Mouse (Mus musculus) 3T3-L1 (cell line): Measurements from ENCODE around the gene Zfp583.
A peak's percentile ranks its signal among the peaks of the same experiment; 100 is the strongest.
"Not testable (repeated sequence)": the region's sequence is repeated elsewhere in the genome, so short reads cannot be mapped to it uniquely, and the experiment has no call there.

Experiments used
- DNase-seq: peaks from one replicate; pipeline ENCODE4 v3.0.0-alpha.2; 2015; ENCODE audit warnings: low read depth, low spot score

Gene Zfp583

DNA sequence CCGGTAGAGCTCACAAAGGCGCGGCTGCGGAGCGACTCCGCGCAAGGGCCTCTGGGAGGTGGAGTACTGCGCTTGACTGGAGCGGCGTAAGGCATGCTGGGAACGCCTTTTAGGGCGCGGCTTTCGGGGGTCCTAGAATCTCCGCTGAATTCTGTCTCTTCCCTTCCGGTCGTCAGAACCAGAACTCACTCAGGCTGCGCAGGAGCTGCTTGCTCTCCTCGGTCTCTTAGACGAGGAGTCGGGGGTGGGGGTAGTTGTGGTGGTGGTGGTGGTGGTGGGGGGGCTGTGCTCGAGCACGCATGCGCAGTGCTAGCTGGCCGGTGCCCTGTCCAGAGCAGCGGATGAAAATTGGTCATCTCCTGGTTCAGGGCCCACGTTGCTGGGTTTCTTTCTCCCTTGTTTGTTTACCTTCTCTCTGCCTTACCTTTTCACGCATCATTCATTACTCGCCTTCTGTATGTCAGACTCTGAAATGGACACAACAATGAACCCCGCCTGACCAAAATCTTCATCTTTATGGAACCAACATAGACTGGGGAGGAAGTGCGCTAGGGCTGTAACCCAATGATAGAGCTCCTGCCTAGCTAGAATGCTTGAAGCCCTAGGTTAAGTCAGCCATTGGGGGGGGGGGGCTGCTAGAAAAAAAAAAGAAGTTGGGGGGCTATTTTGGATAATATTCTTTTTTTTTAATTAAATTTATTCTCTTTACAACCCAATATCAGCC lies at the start of gene Zfp583:
Gene Zfp583, minus strand, starts transcription at position 53 of the 724 bp plus-strand sequence.
- DNase-seq, result peak; percentile 77

DNA sequence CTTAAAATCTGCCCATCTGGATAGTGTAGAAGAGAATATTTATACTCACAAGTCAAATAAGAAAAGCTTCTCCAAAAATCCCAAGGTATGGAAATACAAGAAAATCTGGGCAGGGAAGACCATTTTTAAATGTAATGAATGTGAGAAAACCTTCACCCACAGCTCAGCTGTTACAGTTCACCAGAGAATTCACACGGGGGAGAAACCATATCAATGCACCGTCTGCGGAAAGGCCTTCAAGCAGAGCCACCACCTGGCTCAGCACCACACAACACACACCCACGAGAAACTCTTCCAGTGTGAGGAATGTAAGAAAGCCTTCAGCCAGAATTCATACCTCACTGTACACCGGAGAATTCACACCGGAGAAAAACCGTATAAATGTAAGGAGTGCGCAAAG lies 47.4 kb upstream of the Zfp583 start:
- no peak for DNase-seq

DNA sequence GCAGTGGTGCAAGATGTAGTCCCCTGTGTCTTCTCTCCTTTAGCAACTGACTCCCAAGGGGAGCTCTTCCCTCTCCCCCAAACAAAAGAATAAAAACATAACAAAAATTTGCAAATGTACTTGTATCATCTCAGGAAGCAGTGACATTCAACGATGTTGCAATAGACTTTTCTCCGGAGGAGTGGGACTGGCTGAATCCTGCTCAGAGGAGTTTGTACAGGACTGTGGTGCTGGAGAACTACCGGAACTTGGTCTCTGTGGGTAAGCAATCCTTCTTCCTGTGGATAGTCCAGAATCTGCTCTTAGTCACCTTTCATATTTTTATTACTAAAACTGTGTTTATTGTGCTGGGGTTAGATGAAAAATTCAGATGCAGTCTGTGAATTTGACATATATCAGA lies 41.9 kb upstream of the Zfp583 start:
- DNase-seq, result no peak

DNA sequence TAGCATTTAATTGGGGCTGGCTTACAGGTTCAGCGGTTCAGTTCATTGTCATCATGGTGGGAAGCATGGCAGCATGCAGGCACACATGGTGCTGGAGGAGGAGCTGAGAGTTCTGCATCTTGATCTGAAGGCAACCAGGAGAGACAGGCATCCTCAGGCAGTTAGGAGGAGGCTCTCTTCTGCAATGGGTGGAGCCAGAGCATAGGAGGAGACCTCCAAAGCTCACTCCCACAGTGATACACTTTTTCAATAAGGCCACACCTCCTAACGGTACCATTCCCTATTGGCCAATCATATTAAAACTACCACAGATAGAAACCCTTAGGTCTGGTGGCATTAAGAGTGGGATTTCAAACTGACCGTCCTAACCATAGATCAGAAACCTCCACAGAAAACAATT lies 38.4 kb upstream of the Zfp583 start:
- no peak for DNase-seq

DNA sequence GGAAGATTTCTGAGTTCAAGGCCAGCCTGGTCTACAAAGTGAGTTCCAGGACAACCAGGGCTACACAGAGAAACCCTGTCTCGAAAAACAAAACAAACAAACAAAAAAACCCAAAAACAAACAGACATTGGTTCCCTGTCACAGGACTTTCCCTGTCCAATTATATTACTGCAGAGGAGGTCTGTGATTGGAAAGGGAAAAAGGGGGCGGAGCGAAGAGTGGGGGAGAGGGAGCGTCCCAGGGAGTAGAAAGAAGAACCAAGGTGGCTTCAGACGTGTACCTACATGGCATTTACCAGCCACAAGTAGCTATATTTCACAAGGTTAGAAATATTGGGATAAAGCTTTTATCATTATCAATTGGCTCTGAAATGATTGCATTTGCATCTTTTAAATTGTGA lies 37.1 kb upstream of the Zfp583 start:
- DNase-seq, result not testable (repeated sequence)

DNA sequence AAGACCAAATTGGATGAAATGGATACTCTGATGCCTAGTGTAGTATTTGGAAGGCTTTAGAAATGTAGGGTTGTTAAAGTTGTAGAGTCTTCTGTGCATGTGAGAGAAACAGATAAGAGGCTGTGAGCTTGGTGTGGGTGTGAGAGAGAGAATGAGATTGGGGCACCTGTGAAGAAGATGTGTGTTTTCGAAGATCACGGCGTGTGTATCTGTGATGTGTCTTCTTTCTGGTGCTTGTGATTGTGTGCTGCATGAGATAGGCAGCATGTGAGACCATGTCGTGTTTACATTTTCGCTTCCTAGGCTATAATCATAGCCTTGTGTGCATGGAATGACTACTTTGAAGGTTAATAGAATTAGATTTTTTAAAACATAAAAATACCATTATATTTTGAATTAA lies 36.1 kb upstream of the Zfp583 start:
- no peak for DNase-seq

DNA sequence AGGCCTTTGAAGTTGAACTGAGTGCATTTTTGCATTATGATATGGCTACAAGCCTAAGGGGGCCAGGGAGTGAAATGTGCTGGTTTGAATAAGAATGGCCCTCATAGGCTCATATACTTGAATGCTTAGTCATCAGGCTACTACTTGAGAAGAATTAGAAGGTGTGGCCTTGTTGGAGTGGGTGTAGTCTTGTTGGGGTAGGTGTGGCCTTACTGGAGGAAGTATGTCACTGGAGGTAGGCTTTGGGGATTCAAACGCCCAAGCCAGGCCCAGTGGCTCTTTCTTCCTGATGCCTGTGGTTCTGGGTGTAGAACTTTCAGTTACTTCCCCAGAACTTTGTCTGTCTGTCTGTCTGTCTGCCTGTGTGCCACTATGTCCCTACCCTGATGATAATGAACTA lies 33.7 kb upstream of the Zfp583 start:
- peak; percentile 61 for DNase-seq

DNA sequence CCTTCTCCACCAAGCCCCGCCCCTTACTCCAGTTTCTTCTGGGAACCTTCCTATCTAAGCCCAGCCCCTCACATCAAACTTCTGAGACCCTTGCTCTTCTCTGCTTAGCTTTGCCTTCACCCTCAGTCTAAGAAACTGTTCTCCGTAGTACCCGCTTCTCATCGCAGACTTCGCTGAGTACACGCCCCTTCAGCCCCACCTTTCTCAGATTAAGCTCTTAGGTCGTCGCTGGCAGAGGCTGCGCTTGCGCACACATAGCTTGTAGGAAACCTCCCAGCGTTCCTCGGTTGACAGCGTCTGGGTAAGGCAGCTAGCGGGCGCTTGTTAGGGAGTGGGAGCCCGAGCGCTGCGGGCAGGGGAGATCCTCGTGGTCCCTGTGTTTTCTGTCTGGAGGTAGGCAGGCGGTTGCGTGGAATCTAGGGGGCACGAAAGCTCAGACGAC lies 32.0 kb upstream of the Zfp583 start, which contains the start of gene Zfp78:
Gene Zfp78, plus strand, starts transcription at position 234 of the 442 bp plus-strand sequence.
- DNase-seq, result peak; percentile 92

DNA sequence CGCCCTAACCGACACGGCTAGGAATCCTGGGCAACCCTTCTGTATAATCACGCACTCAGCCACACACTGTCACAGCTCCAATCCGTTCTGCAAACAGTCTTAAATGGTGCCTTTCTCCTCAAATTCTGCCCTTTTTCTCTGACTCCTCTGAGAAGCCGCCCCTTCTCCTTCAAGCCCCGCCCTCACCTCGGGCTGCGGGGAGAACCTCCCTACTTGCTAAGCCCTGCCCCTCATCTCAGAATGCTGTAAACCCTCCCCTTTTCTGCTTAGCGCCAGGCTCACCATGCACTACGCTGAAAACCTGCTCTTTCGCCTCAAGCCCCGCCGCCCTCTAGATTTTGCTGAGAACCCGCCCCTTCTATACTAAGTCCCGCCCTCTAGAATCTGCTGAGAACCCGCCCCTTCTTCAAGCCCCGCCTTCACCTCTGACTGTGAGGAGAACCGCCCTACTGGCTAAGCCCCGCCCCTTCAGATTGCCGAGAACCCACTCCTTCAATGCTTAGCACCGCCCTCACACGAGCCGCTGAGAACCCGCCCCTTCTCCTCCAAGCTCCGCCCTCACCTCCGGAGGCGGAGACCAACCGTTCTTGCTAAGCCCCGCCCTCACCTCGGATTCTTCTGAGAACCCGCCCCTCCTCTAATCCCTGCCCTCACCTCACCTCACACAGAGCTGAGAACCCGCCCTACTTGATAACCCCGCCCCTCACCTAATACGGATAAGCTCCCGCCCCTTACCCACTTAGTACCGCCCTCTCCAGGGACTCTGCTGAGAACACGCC lies 31.4 kb upstream of the Zfp583 start:
- DNase-seq, result peak; percentile 98

DNA sequence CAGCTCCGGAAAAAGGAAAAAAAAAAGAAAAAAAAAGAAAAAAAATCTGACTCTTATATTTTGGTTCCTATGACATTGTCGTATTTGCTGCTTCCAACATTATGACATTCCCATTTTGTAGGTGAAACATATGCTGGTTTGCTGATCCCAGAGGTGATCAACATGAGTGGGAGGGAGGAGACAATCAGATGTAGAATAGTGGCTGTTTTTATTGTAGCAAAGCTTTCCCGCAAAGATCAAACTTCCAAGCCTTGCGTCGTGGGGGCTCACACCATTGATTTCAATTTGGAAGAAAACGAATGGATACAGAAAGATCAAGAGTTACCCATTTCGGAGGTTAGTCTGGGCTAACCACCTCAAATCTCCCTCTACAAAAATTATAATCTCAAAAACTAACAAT lies 30.7 kb upstream of the Zfp583 start:
- DNase-seq, result no peak

DNA sequence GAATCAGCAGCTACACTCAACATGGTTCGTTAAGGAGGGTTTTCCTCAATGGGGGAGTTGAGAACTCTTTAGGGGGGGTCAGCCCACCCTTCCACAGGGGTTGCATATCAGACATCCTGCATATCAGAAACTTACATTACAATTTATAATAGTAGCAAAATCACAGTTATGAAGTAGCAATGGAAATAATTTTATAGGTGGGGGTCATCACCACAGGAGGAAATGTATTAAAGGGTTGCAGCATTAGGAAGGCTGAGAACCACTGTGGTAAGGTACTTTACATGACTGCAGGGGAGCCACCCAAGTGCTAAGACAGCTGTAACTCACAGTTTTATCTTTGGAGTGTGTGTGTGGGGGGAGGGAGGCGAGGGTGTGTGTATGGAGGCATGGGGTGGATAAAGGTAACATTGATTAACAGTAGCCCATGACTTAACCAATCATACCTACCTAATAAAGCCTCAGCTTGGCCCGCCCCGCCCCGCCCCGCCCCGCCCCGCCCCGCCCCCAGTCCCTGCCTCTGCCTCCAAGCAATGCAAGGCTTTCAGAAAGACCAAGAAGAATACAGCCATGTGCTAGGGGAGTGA lies 29.5 kb upstream of the Zfp583 start:
- no peak for DNase-seq

DNA sequence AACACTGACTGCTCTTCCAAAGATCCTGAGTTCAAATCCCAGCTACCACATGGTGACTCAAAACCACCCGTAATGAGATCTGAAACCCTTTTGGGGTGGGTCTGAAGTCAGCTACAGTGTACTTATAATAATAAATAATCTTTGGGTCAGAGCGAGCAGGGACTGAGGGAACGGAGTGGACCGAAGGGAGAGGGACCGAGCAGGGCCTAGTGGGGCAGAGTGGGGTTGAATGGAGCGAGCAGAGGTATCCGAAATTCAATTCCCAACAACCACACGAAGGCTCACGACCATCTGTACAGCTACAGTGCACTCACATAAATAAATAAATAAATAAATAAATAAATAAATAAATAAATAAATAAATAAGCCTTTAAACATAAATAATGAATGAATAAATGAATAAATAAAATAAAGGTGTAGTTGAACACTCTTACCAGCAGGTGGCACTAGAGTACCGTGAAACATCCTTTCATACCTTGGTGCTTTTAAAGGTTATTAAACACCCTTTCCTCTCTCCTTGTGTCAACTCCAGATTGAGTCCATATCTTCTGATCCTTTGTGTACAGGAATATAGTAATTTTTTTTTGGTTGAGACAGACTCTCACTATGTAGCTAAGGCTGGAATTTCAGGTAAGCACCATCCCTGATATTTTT lies 28.0 kb upstream of the Zfp583 start:
- DNase-seq, result peak; percentile 79

DNA sequence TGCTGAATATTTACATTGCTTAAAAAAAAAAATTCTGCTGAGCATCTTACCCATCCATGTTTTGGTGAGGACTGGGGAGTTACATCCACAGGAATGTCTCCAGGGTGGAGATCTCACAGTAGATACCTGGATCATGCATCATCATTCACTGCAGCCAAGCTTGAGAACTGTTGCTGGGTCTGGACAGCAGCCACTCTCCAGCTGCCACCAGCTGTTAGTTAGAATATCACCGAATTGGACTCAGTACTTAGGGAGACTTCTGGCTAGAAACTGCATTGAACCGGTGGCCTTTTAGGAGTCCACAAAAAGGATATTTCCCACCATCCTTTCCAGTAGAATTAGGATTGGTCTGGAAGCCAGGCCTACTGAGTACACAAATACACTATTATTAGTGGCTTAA lies 27.0 kb upstream of the Zfp583 start:
- no peak for DNase-seq

DNA sequence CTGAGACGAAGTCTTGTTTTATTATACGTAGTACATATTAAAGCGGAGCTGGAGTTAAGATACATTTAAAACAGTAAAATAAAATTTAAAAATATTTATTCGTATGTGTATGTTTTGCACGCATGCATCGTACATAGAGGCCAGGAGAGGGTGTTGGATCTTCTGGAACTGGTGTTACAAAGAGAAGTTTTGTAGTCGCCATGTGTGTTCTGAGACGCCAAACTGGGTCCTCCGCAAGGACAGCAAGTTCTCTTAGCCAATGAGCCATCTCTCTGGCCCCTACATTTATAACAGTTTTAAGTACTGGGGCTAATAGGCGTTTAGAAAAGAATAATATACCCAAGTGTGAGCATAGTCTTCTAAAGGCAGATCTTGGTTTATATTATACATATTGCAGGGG lies 13.0 kb upstream of the Zfp583 start:
- DNase-seq, result no peak

DNA sequence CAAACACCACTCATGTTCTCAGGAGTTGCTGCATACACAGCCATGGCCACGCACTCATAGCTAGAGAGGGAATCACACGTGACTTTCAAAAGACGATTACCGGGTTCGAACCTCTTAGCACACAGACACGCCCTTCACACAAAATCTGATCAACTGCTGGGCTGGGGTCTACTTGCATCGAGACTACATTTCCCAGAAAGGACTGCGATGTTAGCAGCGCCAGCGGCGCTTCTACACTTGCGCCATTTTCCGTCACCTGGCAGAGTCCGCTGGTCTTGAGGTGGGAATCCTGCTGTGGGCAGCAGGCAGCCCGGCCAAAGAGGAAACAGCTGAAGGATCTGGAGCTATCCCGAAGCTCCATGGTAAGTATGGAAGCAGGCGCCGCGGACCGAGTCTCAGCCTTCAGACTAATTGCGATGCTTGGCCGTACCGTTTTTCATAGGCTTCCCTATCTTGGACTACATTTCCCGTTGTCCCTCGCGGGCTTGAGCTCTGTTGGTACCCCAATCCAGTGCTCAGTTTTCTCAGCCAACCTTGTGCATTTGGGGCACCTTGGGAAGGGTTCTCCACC lies 12.5 kb upstream of the Zfp583 start, which contains the start of gene Gm3854:
Gene Gm3854, plus strand, starts transcription at position 259 of the 571 bp plus-strand sequence.
- DNase-seq, result no peak

DNA sequence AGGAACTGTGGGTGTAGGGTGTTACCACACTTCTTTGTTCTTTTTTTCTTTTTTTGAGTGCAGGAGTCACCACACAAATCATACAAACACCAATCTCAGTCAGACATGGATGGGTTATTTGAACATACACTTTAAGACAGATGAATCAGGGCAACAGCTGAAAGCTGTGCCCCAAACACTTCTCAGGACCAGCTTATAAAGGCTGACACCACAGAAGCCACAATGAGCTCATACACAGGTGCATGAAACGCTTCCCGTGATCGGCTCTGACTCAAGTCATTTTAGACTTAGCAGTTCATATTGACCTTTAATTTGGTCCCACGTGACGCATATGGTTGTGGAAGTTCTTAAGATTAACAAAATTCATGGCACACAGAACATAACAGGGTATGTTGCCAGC lies 8.8 kb upstream of the Zfp583 start:
- no peak for DNase-seq

DNA sequence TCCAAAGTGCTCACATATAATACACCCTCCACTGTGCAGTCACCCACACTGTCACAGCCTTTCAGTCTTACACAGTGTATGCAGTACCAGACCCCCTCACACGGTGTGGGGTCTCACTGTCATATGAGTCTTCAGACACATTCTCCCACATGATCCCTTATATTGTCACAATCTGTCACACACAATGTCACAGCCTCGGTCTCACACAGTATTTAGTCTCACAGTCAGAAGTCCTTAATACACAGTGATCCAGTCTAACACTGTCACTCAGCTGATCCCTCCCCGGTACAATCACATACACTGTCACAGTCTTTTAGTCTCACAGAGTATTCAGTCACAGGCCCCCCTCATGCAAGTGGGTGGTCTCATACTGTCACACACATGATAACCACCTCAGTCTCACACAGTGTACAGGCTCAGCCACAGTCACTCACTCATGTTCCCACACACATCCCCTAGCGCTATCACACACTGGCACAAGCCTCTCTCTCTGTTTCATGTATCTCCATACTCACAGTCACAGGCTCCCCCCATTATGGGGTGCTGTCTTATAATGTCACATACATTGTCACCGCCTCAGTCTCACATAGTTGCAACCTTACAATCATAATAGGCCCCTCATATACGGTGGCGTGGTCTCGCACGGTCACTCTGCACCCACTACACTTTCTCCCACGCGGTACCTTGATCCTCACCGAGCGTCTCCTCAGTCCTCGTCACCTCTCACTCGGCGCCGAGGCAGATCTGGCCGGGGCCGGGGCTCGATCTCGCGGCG lies 440 bp downstream of the Zfp583 start:
- peak; percentile 13 for DNase-seq

DNA sequence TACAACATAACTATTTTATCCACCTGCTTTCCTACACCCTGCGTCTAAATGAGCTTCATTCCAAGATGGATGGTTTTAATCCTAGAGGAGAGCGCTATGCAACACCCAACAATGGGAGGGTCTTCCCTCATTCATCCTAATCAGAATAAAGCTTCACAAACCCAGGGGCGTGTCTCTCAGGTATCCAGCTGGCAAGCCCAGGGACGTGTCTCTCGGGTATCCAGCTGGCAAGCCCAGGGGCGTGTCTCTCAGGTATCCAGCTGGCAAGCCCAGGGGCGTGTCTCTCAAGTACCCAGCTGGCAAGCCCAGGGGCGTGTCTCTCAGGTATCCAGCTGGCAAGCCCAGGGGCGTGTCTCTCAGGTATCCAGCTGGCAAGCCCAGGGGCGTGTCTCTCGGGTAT lies 30.3 kb downstream of the Zfp583 start:
- DNase-seq, result not testable (repeated sequence)

DNA sequence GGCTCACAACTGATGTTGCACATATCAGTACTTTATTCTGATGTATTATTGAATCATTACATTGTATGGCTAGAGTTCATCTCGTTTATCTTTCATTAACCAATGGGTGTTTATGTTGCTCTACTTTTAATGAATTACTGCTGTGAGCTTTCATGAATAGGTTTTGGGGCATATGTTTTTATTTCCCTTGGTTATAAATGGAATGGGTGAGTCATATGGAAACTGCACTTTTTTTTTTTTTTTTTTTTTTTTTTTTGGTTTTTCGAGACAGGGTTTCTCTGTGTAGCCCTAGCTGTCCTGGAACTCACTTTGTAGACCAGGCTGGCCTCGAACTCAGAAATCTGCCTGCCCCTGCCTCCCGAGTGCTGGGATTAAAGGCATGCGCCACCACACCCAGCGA lies 40.0 kb downstream of the Zfp583 start:
- DNase-seq, result peak; percentile 37

DNA sequence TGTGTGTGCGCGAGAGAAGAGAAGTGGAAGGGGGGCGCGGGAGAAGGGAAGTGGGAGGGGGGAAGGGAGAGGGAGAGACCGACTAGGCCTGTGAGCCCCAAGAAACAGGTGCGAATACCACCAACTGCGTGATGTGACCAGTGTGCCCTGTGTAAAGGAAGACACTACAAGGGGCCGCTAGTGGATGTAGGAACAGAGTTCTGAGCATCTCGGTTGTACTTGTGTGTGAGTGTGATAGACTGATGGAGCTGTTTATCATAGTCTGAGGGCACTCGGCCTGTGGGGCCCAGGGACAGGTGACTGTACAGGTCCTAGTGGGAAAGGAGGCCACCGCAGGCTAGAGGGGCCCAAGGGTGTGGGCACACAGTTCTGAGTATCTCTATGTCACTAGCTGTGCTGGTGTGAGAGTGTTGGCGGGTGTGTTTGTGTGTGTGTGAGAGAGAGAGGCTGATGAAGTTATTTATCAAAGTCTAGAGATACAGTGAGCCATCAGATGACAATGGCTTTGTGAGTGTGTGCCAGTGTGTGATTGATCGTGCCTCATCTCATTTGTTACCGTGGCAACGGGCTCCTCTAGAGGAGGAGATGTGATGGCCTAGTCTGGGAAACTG lies 44.1 kb downstream of the Zfp583 start:
- no peak for DNase-seq
